Mouse (Mus musculus): ENCODE measurements at regions not wholly inside any gene's neighbourhood (a gene's known extent, or its start where the extent isn't known, plus 50 kb on each side); places are given as distances from the start of the nearest gene placed in this dataset.

- TF ChIP-seq CTCF (IDR thresholded peaks at IDR 0.05; ENCODE audit: low read depth, low read length) (no peak), POLR2A (IDR thresholded peaks at IDR 0.05; ENCODE audit: borderline replicate concordance, low read depth, low read length) (no peak)
Observed at GRCm38 (mm10) chr2:138072165-138072728, 184.1 kb upstream of the Btbd3 start.
